Mouse (Mus musculus): Measurements from ENCODE around the gene Aff3.

Aff3 gene

GRCm38 (mm10) chr1:38332919-38333318 lies 331.8 kb downstream of the Aff3 start:
- DNase-seq (ENCODE audit: low read depth, low spot score) = no peak

- DNase-seq (ENCODE audit: low read depth, low spot score) = no peak
These were observed 340.5 kb downstream of the Aff3 start for GRCm38 (mm10) chr1:38324206-38324605.

DNA sequence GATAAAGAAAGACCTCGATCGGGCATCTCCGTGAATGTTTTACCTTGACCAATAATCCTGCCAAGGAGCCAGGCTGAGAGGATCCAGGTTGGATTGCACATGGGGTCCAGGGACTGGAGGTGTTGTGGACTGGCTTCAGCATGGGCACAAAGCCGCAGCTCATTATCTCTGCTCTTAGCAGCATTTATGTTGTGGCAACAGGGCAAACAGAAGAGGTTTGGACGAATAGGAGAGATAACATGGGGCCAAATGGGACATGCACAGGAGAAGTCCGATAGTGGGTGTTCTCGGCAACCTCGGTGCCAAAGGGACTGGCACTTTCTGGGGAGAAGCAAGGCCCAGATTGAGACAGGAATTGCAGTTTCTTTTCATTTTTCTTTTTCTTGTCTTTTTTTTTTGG lies 342.9 kb downstream of the Aff3 start:
- no peak for DNase-seq (ENCODE audit: low read depth, low spot score)

GRCm38 (mm10) chr1:38320971-38321305 lies 343.8 kb downstream of the Aff3 start:
- no peak for DNase-seq (ENCODE audit: low read depth, low spot score)

- peak; percentile 34 for DNase-seq (ENCODE audit: low read depth, low spot score)
These were observed 344.4 kb downstream of the Aff3 start for GRCm38 (mm10) chr1:38320126-38320970.

DNA sequence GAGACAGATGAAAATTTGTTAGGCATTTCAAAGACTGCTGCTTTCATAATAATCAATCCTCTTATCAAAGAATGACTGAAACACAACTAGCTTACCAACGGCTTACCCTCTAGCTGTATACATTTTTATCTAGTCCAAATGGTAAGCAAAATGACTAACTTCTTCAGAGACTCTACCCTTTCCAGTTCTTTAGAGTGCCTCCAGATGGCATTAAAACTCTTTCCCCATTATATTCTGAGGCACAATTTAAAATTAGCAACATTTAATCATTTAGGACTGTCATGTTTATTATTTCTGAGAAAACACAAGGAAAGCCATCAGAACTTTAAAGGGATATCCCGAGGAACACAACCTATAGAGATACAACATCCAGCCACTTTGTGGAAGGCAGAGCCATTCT lies 346.1 kb downstream of the Aff3 start:
- DNase-seq (ENCODE audit: low read depth, low spot score) = peak; percentile 54

- no peak for DNase-seq (ENCODE audit: low read depth, low spot score)
These were observed 348.8 kb downstream of the Aff3 start for GRCm38 (mm10) chr1:38315992-38316391.

- peak; percentile 63 for DNase-seq (ENCODE audit: low read depth, low spot score)
These were observed 354.3 kb downstream of the Aff3 start for GRCm38 (mm10) chr1:38310496-38310895.

GRCm38 (mm10) chr1:38310076-38310475 lies 354.7 kb downstream of the Aff3 start:
- peak; percentile 78 for DNase-seq (ENCODE audit: low read depth, low spot score)

DNA sequence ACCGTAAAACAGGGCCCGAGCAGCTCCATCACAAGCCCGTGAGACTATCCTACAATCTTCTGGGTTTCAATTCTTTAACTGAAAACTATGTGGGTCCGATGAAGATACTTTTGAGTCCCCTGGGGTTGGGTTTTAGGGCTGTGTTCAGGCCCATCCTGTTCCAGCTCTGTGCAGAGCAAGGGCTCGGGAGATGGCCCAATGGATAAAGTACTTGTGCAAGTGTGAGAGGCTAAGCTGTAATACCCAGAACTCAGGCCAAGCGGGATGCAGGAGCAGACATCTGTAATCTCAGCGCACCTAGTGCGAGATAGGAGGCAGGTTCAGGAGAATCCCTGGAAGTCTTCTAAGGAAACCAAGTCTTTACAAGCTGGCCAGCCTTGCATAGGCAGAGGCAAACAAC lies 355.4 kb downstream of the Aff3 start:
- DNase-seq (ENCODE audit: low read depth, low spot score) = peak; percentile 25

GRCm38 (mm10) chr1:38308705-38308996 lies 356.1 kb downstream of the Aff3 start:
- peak; percentile 78 for DNase-seq (ENCODE audit: low read depth, low spot score)

GRCm38 (mm10) chr1:38307821-38308704 lies 356.7 kb downstream of the Aff3 start:
- peak; percentile 96 for DNase-seq (ENCODE audit: low read depth, low spot score)

GRCm38 (mm10) chr1:38307234-38307633 lies 357.5 kb downstream of the Aff3 start:
- DNase-seq (ENCODE audit: low read depth, low spot score) = peak; percentile 22

DNA sequence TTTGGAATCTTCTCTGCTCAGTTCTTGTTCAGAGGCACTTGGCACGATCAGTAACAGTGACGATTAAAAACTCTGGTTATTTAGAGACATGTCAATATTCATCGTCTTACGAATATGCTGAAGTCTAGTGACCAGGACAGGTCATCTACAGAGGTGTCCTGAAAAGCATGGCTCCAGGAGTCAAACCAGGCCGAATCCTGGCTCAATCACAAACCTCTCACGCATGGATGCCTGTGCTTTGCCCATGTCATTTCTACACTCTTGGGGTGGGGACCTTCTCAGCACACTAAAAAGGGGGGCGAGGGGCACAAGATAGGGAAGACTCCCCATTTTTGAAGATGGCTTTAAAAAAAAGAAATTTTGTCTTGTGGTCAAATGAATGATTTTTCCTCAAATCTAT lies 358.6 kb downstream of the Aff3 start:
- no peak for DNase-seq (ENCODE audit: low read depth, low spot score)

DNA sequence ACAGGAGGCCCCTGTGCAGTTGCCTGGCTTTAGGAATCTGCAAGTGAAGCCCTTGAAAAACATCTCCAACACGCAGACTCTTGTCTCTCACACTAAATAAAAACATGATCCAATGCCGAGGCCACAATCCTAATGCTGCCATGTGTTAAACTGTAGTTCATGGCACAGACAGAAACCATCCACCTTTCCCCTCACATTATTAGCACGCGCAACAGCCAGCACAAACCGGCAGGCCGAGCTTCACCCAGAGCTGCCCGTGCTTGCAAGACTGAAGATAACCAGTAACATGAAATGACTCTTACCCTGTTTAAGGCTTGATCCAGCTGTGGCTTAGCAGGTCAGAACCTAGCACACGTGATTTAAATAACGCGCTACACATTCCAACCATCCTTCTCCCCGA lies 360.4 kb downstream of the Aff3 start:
- DNase-seq (ENCODE audit: low read depth, low spot score) = peak; percentile 17

DNA sequence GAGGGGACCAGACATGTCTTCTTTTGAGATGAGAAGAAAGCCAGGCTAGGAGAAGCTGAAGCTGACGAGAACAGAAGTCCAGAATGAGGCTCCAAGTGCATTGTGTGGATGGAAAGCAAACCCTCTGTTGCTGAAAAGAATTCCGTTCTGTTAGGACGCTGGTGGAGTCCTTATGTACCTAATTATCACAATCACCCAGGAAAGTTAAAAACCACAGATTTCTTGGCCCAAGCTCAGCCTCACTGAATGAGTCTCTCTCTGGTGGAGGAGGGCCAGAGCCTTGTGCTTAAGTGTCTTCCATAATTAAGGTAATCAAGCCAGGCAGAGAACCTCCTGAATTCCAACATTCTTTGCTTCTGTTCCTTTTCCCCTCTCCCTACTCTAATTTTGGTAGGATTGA lies 366.5 kb downstream of the Aff3 start:
- DNase-seq (ENCODE audit: low read depth, low spot score) = peak; percentile 44

- no peak for DNase-seq (ENCODE audit: low read depth, low spot score)
These were observed 369.8 kb downstream of the Aff3 start for GRCm38 (mm10) chr1:38294906-38295305.

DNA sequence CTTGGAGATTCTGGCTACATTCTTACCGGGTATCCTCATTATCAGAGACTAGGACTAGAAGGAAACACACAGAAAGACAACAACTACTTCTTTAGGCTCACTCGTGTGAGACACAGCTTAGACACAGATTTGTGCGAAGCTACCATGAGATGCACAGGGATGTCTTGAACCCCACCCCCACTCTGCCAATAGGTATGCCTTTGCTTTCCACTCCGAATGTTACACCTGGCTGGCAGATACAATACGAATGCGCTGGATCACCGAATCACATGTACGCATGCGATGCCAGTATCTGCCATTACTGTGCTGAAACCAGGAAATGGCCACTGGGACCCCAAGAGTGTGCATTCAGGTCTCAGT lies 370.4 kb downstream of the Aff3 start:
- no peak for DNase-seq (ENCODE audit: low read depth, low spot score)

- DNase-seq (ENCODE audit: low read depth, low spot score) = no peak
These were observed 371.0 kb downstream of the Aff3 start for GRCm38 (mm10) chr1:38293671-38294335.

GRCm38 (mm10) chr1:38292851-38293250 lies 371.9 kb downstream of the Aff3 start:
- DNase-seq (ENCODE audit: low read depth, low spot score) = peak; percentile 60

GRCm38 (mm10) chr1:38291915-38292314 lies 372.8 kb downstream of the Aff3 start:
- DNase-seq (ENCODE audit: low read depth, low spot score) = peak; percentile 98

- no peak for DNase-seq (ENCODE audit: low read depth, low spot score)
These were observed 373.3 kb downstream of the Aff3 start for GRCm38 (mm10) chr1:38291497-38291896.
